Mouse (Mus musculus): ENCODE measurements at regions not wholly inside any gene's neighbourhood (a gene's known extent, or its start where the extent isn't known, plus 50 kb on each side); places are given as distances from the start of the nearest gene placed in this dataset.

DNA sequence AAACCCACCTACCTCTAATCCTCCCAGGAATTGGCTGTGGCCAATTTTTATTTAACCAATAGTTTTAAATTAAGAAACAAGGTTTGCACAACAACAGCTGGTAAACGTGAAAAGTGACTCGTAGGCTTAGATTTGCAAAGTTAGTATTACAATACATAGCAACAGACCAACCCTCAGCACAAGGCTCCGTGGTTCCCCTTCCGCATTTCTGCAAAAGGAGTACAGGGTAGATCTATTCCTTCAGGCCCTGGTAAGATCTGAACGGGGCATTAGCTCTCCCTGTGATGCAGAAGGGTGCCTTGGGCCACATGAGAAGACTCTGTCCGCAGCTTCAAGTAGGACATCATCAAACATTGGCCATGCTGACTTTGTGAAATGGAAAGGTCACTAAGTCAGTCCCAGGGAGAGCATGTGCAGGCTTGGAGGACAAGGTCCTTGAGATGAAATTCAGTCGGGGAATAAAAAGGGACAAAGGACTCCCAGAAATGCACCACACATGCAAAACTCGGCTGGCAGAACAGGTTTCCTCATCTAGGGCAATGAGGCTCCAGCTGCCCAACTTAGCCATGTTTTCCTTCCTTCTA, 75.0 kb upstream of the Armc2 start:
- TF ChIP-seq CTCF (IDR thresholded peaks at IDR 0.05; ENCODE audit: control insufficient read depth, insufficient read depth, low read length): no peak
- no peak for TF ChIP-seq POLR2A (IDR thresholded peaks at IDR 0.05; ENCODE audit: borderline replicate concordance, control insufficient read depth, low read depth, low read length)
